Mouse (Mus musculus) liver, embryonic 12.5 days (tissue): ENCODE data around the gene Gdf9. TPM values are rescaled to one million over a fixed set of nuclear protein-coding genes. Genes with fewer than 3 reads are reported as not detected.
"Not testable (repeated sequence)": the region's sequence is repeated elsewhere in the genome, so short reads cannot be mapped to it uniquely, and the experiment has no call there.

Experiments used
- ATAC-seq: fragments of 200-750 bp; cut with Nextera tagmentation; 2 replicates; pipeline ENCODE4 v1.8.0; 2017; ENCODE audit warnings: moderate number of reproducible peaks, mild to moderate bottlenecking, moderate library complexity
- H3K27ac ChIP-seq: fragments of 300-500 bp; sonication (generic); 2 replicates; pipeline ENCODE4 v1.5.1; 2016; ENCODE audit warnings: mild to moderate bottlenecking
- H3K27me3 ChIP-seq: fragments of 300-500 bp; sonication (generic); replicated peaks from 2 replicates; pipeline ENCODE4 v1.6.1; 2016; ENCODE audit warnings: mild to moderate bottlenecking, moderate library complexity
- H3K36me3 ChIP-seq: fragments of 300-500 bp; sonication (generic); 2 replicates; pipeline ENCODE4 v1.6.1; 2016; ENCODE audit warnings: mild to moderate bottlenecking, moderate library complexity
- H3K4me1 ChIP-seq: fragments of 300-500 bp; sonication (generic); 2 replicates; pipeline ENCODE4 v1.6.1; 2016
- H3K4me2 ChIP-seq: fragments of 300-500 bp; sonication (generic); 2 replicates; pipeline ENCODE4 v1.6.1; 2016; ENCODE audit warnings: mild to moderate bottlenecking, moderate library complexity
- H3K4me3 ChIP-seq: fragments of 300-500 bp; sonication (generic); 2 replicates; pipeline ENCODE4 v1.5.1; 2016; ENCODE audit warnings: mild to moderate bottlenecking, moderate library complexity
- H3K9ac ChIP-seq: fragments of 300-500 bp; sonication (generic); 2 replicates; pipeline ENCODE4 v1.6.1; 2016; ENCODE audit warnings: mild to moderate bottlenecking, moderate library complexity
- H3K9me3 ChIP-seq: fragments of 300-500 bp; sonication (generic); replicated peaks from 2 replicates; pipeline ENCODE4 v1.6.1; 2016; ENCODE audit warnings: mild to moderate bottlenecking, moderate library complexity
- WGBS: fragments of 180-500 bp; shearing (Covaris S2); methylation state at CpG from one replicate; pipeline ENCODE4 v1.1.7; 2016; ENCODE audit not compliant: insufficient replicate concordance; 5-methylcytosine and 5-hydroxymethylcytosine counted together
- polyA plus RNA-seq: library from polyadenylated mRNA; unstranded; fragments of >200 nt; fragmentation: Nextera tagmentation; extraction: Ambion mirVana; gene quantifications from 2 replicates; pipeline ENCODE4 v1.2.1, GENCODE M21; 2016

Gene Gdf9
- polyA plus RNA-seq = 0.21 and 0.33 TPM in 2 replicates

GRCm38 (mm10) chr11:53430670-53431346 lies at the start of gene Gdf9, which contains the start of gene Uqcrq:
Gene Gdf9 (plus strand): TSS chr11:53431023.
Gene Uqcrq (minus strand): TSS chr11:53430831.
- peak; percentile 90 for ATAC-seq
- Histone ChIP-seq H3K27me3 (no peaks in the 10 kb centered on the region), H3K9me3 (no peaks in the 10 kb centered on the region), H3K4me1 (peaks cover 45% of the 10 kb centered on the region), H3K9ac (peak within 1 kb of the TSS; percentile 87), H3K36me3 (peaks cover 21% of the 10 kb centered on the region), H3K27ac (peak within 1 kb of the TSS; percentile 90), H3K4me3 (peak within 1 kb of the TSS; percentile 99), H3K4me2 (peak within 1 kb of the TSS; percentile 90)
- WGBS = 2% methylated on average over 43 of the region's 44 CpGs

GRCm38 (mm10) chr11:53383758-53384428 lies 46.9 kb upstream of the Gdf9 start:
- Histone ChIP-seq H3K4me3 (no peak overlapping the region), H3K27me3 (no peaks in the 10 kb centered on the region), H3K36me3 (peaks cover 34% of the 10 kb centered on the region), H3K27ac (no peak overlapping the region), H3K9ac (no peak overlapping the region), H3K9me3 (no peaks in the 10 kb centered on the region), H3K4me1 (peaks cover 5% of the 10 kb centered on the region), H3K4me2 (no peak overlapping the region)
- 90% methylated on average over 2 of the region's 2 CpGs for WGBS
- ATAC-seq = no peak

GRCm38 (mm10) chr11:53393856-53394255 lies 37.0 kb upstream of the Gdf9 start:
- H3K9ac ChIP-seq = no peak overlapping the region
- H3K4me3 ChIP-seq = no peak overlapping the region
- no peak for ATAC-seq
- H3K36me3 ChIP-seq = peaks cover 64% of the 10 kb centered on the region
- H3K4me1 ChIP-seq = 0 out of 2 replicates have a peak, but pooled peaks cover 4% of the 10 kb centered on the region
- H3K27ac ChIP-seq = no peak overlapping the region
- no peak overlapping the region for H3K4me2 ChIP-seq
- no peaks in the 10 kb centered on the region for H3K27me3 ChIP-seq
- no peaks in the 10 kb centered on the region for H3K9me3 ChIP-seq
- WGBS = 63% methylated on average over 1 of the region's 1 CpGs

DNA sequence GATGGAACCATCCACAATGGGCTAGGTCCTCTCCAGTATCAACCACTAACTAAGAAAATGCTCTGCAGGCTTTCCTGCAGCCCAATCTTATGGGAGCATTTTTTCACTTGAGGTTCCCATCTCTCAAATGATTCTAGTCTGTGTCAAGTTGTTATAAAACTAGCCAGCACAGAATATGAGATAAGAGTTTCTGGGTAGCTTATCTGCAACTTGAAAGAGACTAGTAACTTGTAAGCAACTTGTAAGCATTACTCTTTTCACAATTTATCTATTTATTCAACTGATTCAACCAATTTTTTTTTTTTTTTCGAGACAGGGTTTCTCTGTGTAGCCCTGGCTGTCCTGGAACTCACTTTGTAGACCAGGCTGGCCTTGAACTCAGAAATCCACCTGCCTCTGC lies 27.2 kb upstream of the Gdf9 start:
- no peak for ATAC-seq
- H3K9ac ChIP-seq = no peak overlapping the region
- no peaks in the 10 kb centered on the region for H3K9me3 ChIP-seq
- no peak overlapping the region for H3K4me2 ChIP-seq
- no peaks in the 10 kb centered on the region for H3K27me3 ChIP-seq
- no peak overlapping the region for H3K4me3 ChIP-seq
- 37% methylated on average over 1 of the region's 1 CpGs for WGBS
- no peak overlapping the region for H3K27ac ChIP-seq
- H3K4me1 ChIP-seq = peaks cover 7% of the 10 kb centered on the region
- peaks cover 84% of the 10 kb centered on the region for H3K36me3 ChIP-seq

- Histone ChIP-seq H3K9ac (no peak overlapping the region), H3K4me1 (no peaks in the 10 kb centered on the region), H3K4me2 (no peak overlapping the region), H3K36me3 (peaks cover 89% of the 10 kb centered on the region), H3K27ac (no peak overlapping the region), H3K27me3 (no peaks in the 10 kb centered on the region), H3K4me3 (no peak overlapping the region), H3K9me3 (no peaks in the 10 kb centered on the region)
- ATAC-seq = no peak
These were observed 19.1 kb upstream of the Gdf9 start for GRCm38 (mm10) chr11:53411738-53412137.

GRCm38 (mm10) chr11:53413871-53414270 lies 17.0 kb upstream of the Gdf9 start:
- Histone ChIP-seq H3K4me1 (no peaks in the 10 kb centered on the region), H3K4me2 (no peak overlapping the region), H3K9me3 (no peaks in the 10 kb centered on the region), H3K4me3 (no peak overlapping the region), H3K9ac (no peak overlapping the region), H3K36me3 (peaks cover 92% of the 10 kb centered on the region), H3K27me3 (no peaks in the 10 kb centered on the region), H3K27ac (no peak overlapping the region)
- no peak for ATAC-seq
- WGBS = 83% methylated on average over 4 of the region's 4 CpGs

- ATAC-seq = no peak
- H3K4me3 ChIP-seq = no peak overlapping the region
These were observed 12.8 kb upstream of the Gdf9 start for GRCm38 (mm10) chr11:53418048-53418447.

GRCm38 (mm10) chr11:53423036-53423435 lies 7.8 kb upstream of the Gdf9 start, which contains the start of gene Leap2:
Gene Leap2 (minus strand): TSS chr11:53423170.
- Histone ChIP-seq H3K4me3 (no peak within 1 kb of the TSS), H3K9ac (no peak within 1 kb of the TSS), H3K9me3 (no peaks in the 10 kb centered on the region), H3K4me1 (no peaks in the 10 kb centered on the region; the same call in 1 of the 2 replicates), H3K4me2 (peak within 1 kb of the TSS; percentile 10; the same call in 1 of the 2 replicates), H3K36me3 (peaks cover 35% of the 10 kb centered on the region), H3K27me3 (no peaks in the 10 kb centered on the region), H3K27ac (peak within 1 kb of the TSS; percentile 58)
- WGBS = 64% methylated on average over 4 of the region's 4 CpGs
- ATAC-seq = 0 out of 2 replicates have a peak, but pooled peaks have one; percentile 42

More at GRCm38 (mm10) chr11:53418048-53418447, 12.8 kb upstream of the Gdf9 start:
- Histone ChIP-seq H3K4me2 (no peak overlapping the region), H3K27me3 (no peaks in the 10 kb centered on the region), H3K27ac (no peak overlapping the region), H3K9ac (no peak overlapping the region), H3K4me1 (no peaks in the 10 kb centered on the region), H3K36me3 (peaks cover 70% of the 10 kb centered on the region), H3K9me3 (no peaks in the 10 kb centered on the region)

- peaks cover 14% of the 10 kb centered on the region for H3K4me1 ChIP-seq
- H3K9me3 ChIP-seq = no peaks in the 10 kb centered on the region
- H3K4me2 ChIP-seq = no peak overlapping the region
- H3K27me3 ChIP-seq = no peaks in the 10 kb centered on the region
- H3K9ac ChIP-seq = no peak overlapping the region
- ATAC-seq = no peak
- WGBS = 50% methylated on average over 2 of the region's 2 CpGs
- no peak overlapping the region for H3K4me3 ChIP-seq
- no peak overlapping the region for H3K27ac ChIP-seq
- peaks cover 32% of the 10 kb centered on the region for H3K36me3 ChIP-seq
These were observed 6.0 kb upstream of the Gdf9 start for GRCm38 (mm10) chr11:53424826-53425225.

GRCm38 (mm10) chr11:53425251-53425650 lies 5.6 kb upstream of the Gdf9 start:
- no peak overlapping the region for H3K4me2 ChIP-seq
- peaks cover 18% of the 10 kb centered on the region for H3K4me1 ChIP-seq
- 70% methylated on average over 3 of the region's 3 CpGs for WGBS
- no peaks in the 10 kb centered on the region for H3K27me3 ChIP-seq
- peaks cover 27% of the 10 kb centered on the region for H3K36me3 ChIP-seq
- H3K9me3 ChIP-seq = no peaks in the 10 kb centered on the region
- ATAC-seq = no peak
- no peak overlapping the region for H3K4me3 ChIP-seq
- peak overlapping the region; percentile 45; the same call in 1 of the 2 replicates for H3K27ac ChIP-seq
- no peak overlapping the region for H3K9ac ChIP-seq

GRCm38 (mm10) chr11:53425711-53426255 lies 5.0 kb upstream of the Gdf9 start:
- no peak for ATAC-seq
- Histone ChIP-seq H3K27me3 (no peaks in the 10 kb centered on the region), H3K9ac (no peak overlapping the region), H3K4me2 (no peak overlapping the region), H3K36me3 (peaks cover 26% of the 10 kb centered on the region), H3K4me1 (peaks cover 18% of the 10 kb centered on the region), H3K27ac (peak overlapping the region; percentile 45; the same call in 1 of the 2 replicates), H3K4me3 (no peak overlapping the region), H3K9me3 (no peaks in the 10 kb centered on the region)
- 71% methylated on average over 6 of the region's 6 CpGs for WGBS

DNA sequence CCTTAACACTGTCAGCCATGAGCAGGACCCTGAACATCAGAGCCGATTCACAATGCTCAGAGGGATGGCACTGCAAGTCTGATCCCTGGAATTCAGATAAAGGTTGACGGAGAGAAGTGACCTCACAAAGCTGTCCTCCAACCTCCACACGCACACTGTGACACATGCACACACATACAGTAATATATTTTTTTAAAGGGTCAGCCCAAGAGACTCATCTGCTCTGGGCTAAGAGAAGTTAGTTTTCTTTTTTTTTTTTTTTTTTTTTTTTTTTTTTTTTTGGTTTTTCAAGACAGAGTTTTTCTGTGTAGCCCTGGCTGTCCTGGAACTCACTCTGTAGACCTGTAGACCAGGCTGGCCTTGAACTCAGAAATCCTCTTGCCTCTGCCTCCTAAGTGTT lies 3.9 kb upstream of the Gdf9 start:
- not testable (repeated sequence) for H3K4me3 ChIP-seq, H3K9me3 ChIP-seq, H3K9ac ChIP-seq, ATAC-seq, H3K4me2 ChIP-seq, H3K27me3 ChIP-seq, H3K27ac ChIP-seq
- WGBS = 80% methylated on average over 3 of the region's 3 CpGs
- Histone ChIP-seq H3K36me3 (peaks cover 23% of the 10 kb centered on the region), H3K4me1 (peaks cover 26% of the 10 kb centered on the region)
